Mouse (Mus musculus): ENCODE results near the gene Fam98c. TPM values are rescaled to one million over a fixed set of nuclear protein-coding genes. Genes with fewer than 3 reads are reported as not detected.
"Not testable (repeated sequence)": the region's sequence is repeated elsewhere in the genome, so short reads cannot be mapped to it uniquely, and the experiment has no call there.

Gene Fam98c
- 76.2 and 81.4 TPM in 2 replicates for polyA plus RNA-seq (2012; rRNA removed)

- 3% methylated on average over 68 of the region's 68 CpGs for WGBS
- Histone ChIP-seq H3K4me1 (ENCODE audit: control insufficient read depth, insufficient read depth, low read length) (peaks cover 10% of the 10 kb centered on the region), H3K27me3 (ENCODE audit: control insufficient read depth, insufficient read depth, low read length) (no peaks in the 10 kb centered on the region), H3K4me3 (replicated peaks; ENCODE audit: insufficient read depth, low read depth, low read length) (peak within 1 kb of the TSS; percentile 66), H3K27ac (ENCODE audit: insufficient read depth, low read length) (peak within 1 kb of the TSS; percentile 78)
- peak; percentile 91 for DNase-seq
- TF ChIP-seq CTCF (IDR thresholded peaks at IDR 0.05; ENCODE audit: borderline replicate concordance, insufficient read depth, low read depth, low read length) (peak; percentile 16; the same call in 1 of the 2 replicates), POLR2A (IDR thresholded peaks at IDR 0.05; ENCODE audit: borderline replicate concordance, insufficient read depth, low read length) (peak; percentile 72)
Observed at GRCm38 (mm10) chr7:29155838-29156782, at the start of gene Fam98c. Gene Fam98c, minus strand, starts transcription at chr7:29156234.

DNA sequence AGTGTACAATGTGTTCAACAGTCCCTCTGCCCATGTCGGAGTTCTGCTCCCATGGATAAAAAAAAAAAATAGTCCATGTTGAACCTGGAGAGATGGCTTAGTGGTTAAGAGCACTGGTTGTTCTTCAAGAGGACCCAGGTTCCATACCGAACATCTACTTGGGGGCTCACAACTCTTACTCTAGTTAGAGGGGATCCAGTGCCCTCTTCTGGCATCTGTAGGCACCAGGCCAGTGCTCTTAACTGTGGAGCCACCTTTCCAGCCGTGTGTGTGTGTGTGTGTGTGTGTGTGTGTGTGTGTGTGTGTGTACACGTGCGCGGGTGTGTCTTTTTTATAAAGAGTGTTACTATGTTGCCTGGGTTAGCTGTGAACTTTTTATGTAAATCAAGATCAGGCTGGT is 46.5 kb upstream of the Fam98c start:
- no peak for TF ChIP-seq POLR2A (IDR thresholded peaks at IDR 0.05; ENCODE audit: borderline replicate concordance, insufficient read depth, low read length)
- no peak overlapping the region for H3K27ac ChIP-seq (ENCODE audit: insufficient read depth, low read length)
- WGBS, result 81% methylated on average over 6 of the region's 6 CpGs
- no peak for DNase-seq
- H3K27me3 ChIP-seq (ENCODE audit: control insufficient read depth, insufficient read depth, low read length), result no peaks in the 10 kb centered on the region
- H3K4me1 ChIP-seq (ENCODE audit: control insufficient read depth, insufficient read depth, low read length), result no peaks in the 10 kb centered on the region
- H3K4me3 ChIP-seq (replicated peaks; ENCODE audit: insufficient read depth, low read depth, low read length), result no peak overlapping the region

- 93% methylated on average over 1 of the region's 1 CpGs for WGBS
- DNase-seq; H3K4me1 ChIP-seq (ENCODE audit: control insufficient read depth, insufficient read depth, low read length); H3K27ac ChIP-seq (ENCODE audit: insufficient read depth, low read length); H3K27me3 ChIP-seq (ENCODE audit: control insufficient read depth, insufficient read depth, low read length); H3K4me3 ChIP-seq (replicated peaks; ENCODE audit: insufficient read depth, low read depth, low read length): not testable (repeated sequence)
Observed at GRCm38 (mm10) chr7:29194230-29194629, 38.2 kb upstream of the Fam98c start.

- DNase-seq; H3K27me3 ChIP-seq (ENCODE audit: control insufficient read depth, insufficient read depth, low read length); H3K27ac ChIP-seq (ENCODE audit: insufficient read depth, low read length); H3K4me1 ChIP-seq (ENCODE audit: control insufficient read depth, insufficient read depth, low read length); H3K4me3 ChIP-seq (replicated peaks; ENCODE audit: insufficient read depth, low read depth, low read length): not testable (repeated sequence)
- 81% methylated on average over 4 of the region's 4 CpGs for WGBS
Observed at GRCm38 (mm10) chr7:29181323-29181722, 25.3 kb upstream of the Fam98c start.

DNA sequence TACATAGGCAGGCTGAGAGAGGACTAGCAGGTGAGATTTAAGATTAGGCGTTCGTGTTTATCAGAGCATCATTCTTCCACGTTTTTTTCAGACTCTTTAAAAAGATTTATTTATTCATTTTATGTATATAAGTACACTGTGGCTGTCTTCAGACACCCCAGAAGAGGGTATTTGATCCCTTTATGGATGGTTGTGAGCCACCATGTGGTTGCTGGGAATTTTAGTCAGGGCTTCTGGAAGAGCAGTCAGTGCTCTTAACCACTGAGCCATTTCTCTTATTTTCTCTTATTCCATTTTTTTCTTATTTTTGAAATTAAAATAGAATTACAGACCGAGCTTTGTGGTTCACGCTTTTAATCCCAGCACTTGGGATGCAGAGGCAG is 24.8 kb upstream of the Fam98c start:
- Histone ChIP-seq H3K4me1 (ENCODE audit: control insufficient read depth, insufficient read depth, low read length) (peaks cover 7% of the 10 kb centered on the region), H3K4me3 (replicated peaks; ENCODE audit: insufficient read depth, low read depth, low read length) (peak overlapping the region; percentile 32), H3K27me3 (ENCODE audit: control insufficient read depth, insufficient read depth, low read length) (no peaks in the 10 kb centered on the region), H3K27ac (ENCODE audit: insufficient read depth, low read length) (no peak overlapping the region)
- DNase-seq, result no peak
- 38% methylated on average over 5 of the region's 5 CpGs for WGBS
- TF ChIP-seq POLR2A (IDR thresholded peaks at IDR 0.05; ENCODE audit: borderline replicate concordance, insufficient read depth, low read length), result no peak
- TF ChIP-seq CTCF (IDR thresholded peaks at IDR 0.05; ENCODE audit: borderline replicate concordance, insufficient read depth, low read depth, low read length), result no peak

DNA sequence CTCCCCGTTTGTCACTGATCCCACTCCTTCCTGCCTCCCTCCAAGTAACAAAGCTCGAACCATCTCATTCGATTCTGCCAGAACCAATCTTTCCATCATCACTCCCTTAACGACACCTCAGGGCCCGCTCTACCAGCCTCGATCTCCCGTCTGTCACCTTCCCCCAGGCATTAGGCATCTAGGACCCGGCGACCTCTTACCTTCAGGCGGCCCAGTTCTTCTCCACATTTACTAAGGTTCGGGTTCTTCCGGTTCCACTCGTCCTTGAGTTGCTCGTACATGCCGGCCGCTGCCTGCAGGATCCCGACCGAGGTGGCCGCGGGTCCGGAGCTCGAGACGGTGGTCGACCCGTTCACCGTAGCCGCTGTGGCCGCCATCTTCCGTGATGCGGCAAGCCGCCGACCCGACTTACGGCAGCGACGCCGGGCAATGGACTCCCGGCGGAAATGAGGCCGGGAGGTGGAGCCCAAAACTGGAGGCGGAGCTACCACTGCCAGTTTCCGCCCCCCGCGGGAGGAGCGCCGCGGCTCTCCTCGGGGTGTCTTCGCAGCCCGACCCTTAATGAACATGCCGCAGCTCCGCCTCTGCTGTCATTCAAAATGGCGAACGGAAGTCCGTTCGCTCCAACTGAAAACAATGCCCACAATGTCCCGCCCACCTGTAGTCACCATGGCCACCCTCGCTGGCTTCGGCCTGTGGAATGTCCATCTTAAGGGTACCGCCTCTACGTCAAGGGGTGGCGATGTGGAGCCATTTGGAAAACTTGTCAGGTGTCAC is 24.2 kb upstream of the Fam98c start, which contains the start of gene Psmd8:
TSS of gene Psmd8 (minus strand) at position 625 of the 777 bp plus-strand sequence.
- Histone ChIP-seq H3K27ac (ENCODE audit: insufficient read depth, low read length) (peak within 1 kb of the TSS; percentile 21; the same call in 1 of the 2 replicates), H3K4me3 (replicated peaks; ENCODE audit: insufficient read depth, low read depth, low read length) (peak within 1 kb of the TSS; percentile 74), H3K27me3 (ENCODE audit: control insufficient read depth, insufficient read depth, low read length) (no peaks in the 10 kb centered on the region), H3K4me1 (ENCODE audit: control insufficient read depth, insufficient read depth, low read length) (peaks cover 7% of the 10 kb centered on the region)
- WGBS, result under 1% methylated on average over 62 of the region's 62 CpGs
- TF ChIP-seq CTCF (IDR thresholded peaks at IDR 0.05; ENCODE audit: borderline replicate concordance, insufficient read depth, low read depth, low read length) (peak; percentile 56; the same call in 1 of the 2 replicates), POLR2A (IDR thresholded peaks at IDR 0.05; ENCODE audit: borderline replicate concordance, insufficient read depth, low read length) (peak; percentile 91)
- DNase-seq, result peak; percentile 94 to 99

- Histone ChIP-seq H3K27ac (ENCODE audit: insufficient read depth, low read length) (no peak overlapping the region), H3K4me1 (ENCODE audit: control insufficient read depth, insufficient read depth, low read length) (peaks cover 7% of the 10 kb centered on the region), H3K4me3 (replicated peaks; ENCODE audit: insufficient read depth, low read depth, low read length) (peak overlapping the region; percentile 50), H3K27me3 (ENCODE audit: control insufficient read depth, insufficient read depth, low read length) (no peaks in the 10 kb centered on the region)
- TF ChIP-seq CTCF (IDR thresholded peaks at IDR 0.05; ENCODE audit: borderline replicate concordance, insufficient read depth, low read depth, low read length) (no peak), POLR2A (IDR thresholded peaks at IDR 0.05; ENCODE audit: borderline replicate concordance, insufficient read depth, low read length) (no peak)
- 43% methylated on average over 7 of the region's 7 CpGs for WGBS
- no peak for DNase-seq
Observed at GRCm38 (mm10) chr7:29179323-29179722, 23.3 kb upstream of the Fam98c start.

DNA sequence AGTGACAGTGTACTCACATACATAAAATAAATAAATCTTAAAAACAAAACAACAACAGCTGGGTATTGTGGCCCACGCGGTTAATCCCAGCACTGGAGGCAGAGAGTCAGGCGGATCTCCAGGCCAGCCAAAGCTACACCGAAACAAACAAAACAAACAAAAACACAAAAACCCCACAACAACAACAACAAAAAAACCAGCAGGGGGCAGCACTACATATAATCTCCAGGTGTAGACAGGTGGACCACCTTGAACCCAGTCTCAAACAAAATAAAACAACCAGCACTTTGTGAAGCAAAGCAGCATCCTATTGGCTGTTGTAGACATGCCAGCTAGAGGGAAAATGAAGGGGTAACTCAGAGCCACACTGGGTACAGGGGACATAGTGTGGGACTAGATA is 22.1 kb upstream of the Fam98c start:
- Histone ChIP-seq H3K27me3 (ENCODE audit: control insufficient read depth, insufficient read depth, low read length) (no peaks in the 10 kb centered on the region), H3K4me1 (ENCODE audit: control insufficient read depth, insufficient read depth, low read length) (peaks cover 7% of the 10 kb centered on the region), H3K4me3 (replicated peaks; ENCODE audit: insufficient read depth, low read depth, low read length) (no peak overlapping the region), H3K27ac (ENCODE audit: insufficient read depth, low read length) (no peak overlapping the region)
- no peak for TF ChIP-seq POLR2A (IDR thresholded peaks at IDR 0.05; ENCODE audit: borderline replicate concordance, insufficient read depth, low read length)
- TF ChIP-seq CTCF (IDR thresholded peaks at IDR 0.05; ENCODE audit: borderline replicate concordance, insufficient read depth, low read depth, low read length), result no peak
- 87% methylated on average over 4 of the region's 4 CpGs for whole genome bisulfite sequencing
- no peak for DNase-seq

All from cerebellum, adult 2 months (tissue).